Mouse (Mus musculus) urinary bladder, postnatal 14 days (tissue): ENCODE results near the gene Lipa.

Experiments
- DNase-seq: peaks from one replicate; pipeline ENCODE4 v3.0.0; 2021; ENCODE audit warnings: low spot score

Lipa gene

DNA sequence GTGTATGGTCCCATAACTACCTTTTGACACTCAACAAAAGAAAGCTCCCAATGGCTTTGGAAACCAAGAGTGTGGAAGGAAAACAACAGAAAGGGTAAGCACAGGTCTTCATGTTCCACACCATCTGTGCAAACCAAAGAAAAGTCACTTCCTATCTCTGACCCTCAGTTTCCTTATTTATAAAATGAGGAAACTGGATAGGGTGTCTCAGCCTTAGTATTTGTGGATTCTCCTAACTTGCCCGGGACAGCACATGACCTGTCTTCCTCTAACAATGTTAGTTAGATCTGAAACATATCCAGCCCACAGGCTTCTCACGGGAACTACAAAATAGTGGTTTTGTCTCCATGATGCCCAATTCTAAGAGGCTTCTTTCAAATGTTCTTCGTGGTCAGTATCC, 62.8 kb downstream of the Lipa start:
- no peak for DNase-seq

DNA sequence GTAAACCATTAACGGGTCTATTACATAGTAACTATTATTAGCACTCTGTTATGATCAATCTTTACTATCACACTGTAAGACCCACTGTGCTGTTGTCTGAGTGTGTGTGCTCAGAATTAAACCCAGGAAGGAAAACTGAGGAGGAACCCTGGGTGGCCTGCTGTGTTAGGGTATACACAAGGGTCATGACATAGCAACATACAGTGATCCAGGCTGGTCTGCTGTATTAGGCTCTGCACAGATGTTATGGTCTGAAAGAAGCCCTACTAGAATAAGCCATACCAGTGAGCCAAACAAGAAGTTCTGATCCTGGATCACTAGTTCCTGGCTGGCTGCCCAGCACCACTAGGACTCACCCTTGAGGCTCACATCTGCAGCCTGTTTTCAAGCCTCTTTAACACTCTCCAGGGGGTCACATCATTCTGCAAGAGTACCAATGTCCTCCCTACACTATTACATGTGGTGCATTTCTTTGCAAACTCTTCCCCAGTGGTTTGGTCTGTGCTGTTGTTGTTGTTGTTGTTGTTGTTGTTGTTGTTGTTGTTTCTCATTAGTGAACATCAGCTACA, 65.7 kb downstream of the Lipa start:
- DNase-seq = no peak

DNA sequence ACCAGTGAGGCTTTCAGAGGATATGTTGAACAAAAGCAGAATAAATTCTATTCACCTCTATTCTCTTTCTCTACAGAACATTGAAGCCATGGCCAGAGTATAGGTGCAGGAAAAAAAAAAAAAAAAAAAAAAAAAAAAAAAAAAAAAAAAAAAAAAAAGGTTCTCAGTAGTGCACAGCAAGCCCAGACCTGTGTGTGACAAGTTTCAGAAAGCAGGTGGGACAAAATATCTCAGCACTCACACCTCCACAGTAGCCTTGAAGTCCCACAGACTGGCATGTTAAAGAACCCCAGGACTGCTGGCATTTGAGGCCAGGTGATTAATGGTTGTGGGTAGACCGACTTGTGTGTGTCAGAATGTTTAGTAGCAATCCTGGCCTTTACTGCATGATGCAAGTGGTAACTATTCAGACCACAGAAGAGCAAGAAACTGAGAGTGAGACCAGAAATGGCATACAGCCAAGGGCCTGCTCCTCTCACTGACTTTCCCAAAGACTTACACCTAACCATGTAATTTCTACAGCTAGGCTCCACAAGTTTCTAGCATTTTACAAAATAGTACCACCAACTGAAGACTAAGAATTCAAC, 76.4 kb downstream of the Lipa start:
- DNase-seq = peak; percentile 4

DNA sequence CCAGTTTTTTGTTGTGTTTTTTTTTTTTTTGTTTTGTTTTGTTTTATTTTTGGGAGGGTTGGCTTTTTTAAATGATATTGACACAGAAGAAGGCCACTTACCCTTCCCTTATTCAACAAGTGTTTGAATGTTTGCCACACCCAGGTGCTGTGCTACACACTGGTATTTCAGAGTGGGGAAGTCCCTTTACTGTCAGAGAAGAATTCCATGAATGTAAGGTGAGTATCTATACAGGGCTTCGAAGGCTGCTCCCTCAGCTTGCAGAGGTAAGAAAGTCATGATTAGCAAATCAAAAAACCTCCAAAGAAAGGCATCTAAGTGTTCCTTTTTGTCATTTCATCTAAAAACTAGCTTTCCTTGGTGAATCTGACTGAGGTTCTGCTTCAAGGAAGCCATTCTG, 78.4 kb downstream of the Lipa start:
- DNase-seq = no peak

DNA sequence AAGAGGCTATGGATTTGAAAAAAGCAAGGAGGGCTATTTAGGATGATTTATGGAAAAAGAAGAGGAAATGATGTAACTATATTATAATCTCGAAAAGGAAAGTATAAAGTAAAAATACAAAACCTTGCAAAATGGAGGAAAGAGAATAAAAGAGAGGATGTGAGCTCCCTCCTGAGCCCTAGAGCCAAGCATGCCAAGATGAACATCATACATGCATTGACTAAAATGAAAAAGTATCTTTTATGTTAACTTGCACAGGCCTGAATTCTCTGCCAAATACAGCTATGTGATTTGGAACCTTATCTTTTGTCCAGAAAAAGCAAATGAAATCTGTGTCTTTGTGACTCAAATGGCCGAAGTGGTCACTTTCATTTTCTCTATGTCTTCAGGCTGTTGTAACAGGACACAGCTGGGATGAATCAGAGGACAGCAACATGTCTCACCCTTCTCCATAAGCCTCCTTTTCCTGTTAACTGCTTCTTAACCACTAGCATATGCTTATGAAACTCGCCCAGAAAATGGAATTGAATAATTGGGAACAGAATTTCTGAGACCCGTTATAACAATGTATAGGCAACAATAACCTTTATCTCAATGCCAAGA, 81.8 kb downstream of the Lipa start:
- DNase-seq = peak; percentile 7

DNA sequence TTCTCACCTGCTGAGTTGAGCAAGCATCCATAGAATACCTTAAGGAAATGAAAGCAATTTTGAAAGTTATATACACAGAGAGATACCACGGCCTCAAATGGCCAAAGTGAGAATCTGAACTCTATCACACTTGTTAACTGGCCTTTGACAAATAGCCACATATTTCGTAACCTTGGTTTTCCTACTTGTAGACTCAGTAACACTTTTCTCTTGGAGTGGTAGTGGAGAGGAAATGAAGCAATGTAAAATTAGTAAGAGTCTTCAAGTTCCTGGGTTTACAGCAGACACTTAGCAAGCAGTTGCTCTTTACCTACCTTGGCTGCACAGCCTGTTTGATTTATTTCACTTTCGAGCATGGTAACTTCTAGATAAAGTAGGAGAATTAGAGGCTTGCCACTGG, 82.5 kb downstream of the Lipa start:
- DNase-seq = no peak
